Mouse (Mus musculus) E14TG2a.4 (cell line): Measurements from ENCODE around the gene Tlr8.
A peak's percentile ranks its signal among the peaks of the same experiment; 100 is the strongest.

Experiments
- CTCF ChIP-seq: conservative IDR thresholded peaks from 2 replicates; pipeline ENCODE4 v1.5.1; 2014; ENCODE audit warnings: low read length
- POU5F1 ChIP-seq: IDR thresholded peaks from 2 replicates; pipeline ENCODE4 v1.6.1; 2014; ENCODE audit warnings: low read length, borderline replicate concordance

- TF ChIP-seq CTCF: peak; percentile 58
- no peak for TF ChIP-seq POU5F1
Observed at GRCm38 (mm10) chrX:167229206-167229605, 34.9 kb downstream of the Tlr8 start.
